In genomic region chr1:171361106-171362103, GRCm38 (mm10) we compare ENCODE assay signal across 8 mouse cellular contexts. TPM values are rescaled to one million over a fixed set of nuclear protein-coding genes. Genes with fewer than 3 reads are reported as not detected.
DNase-seq lines count a peak whose midpoint lies in the region; ATAC-seq and TF ChIP-seq lines count a peak whose summit lies in the region.

No protein-coding gene starts in this region.

- in situ Hi-C loops in ES-E14 (cut with MboI; ENCODE audit: low sequenced_read_pairs in 2 of 2, unreplicated experiment in 2 of 2), result no loop called here

- DNase-seq in ES-E14 (ENCODE audit: low read depth, low spot score), result peak; percentile 78
- DNase-seq in heart, postnatal 36 days, result peak; percentile 68 to 71
- DNase-seq in large intestine, adult 2 months (ENCODE audit: low read depth, low spot score), result peak; percentile 77
- peak; percentile 67 to 79 for DNase-seq in lung, adult 18-20 months
- DNase-seq in thymus, adult 2 months, result peak; percentile 78

- intact Hi-C loops in heart, postnatal 36 days (cut with DNase I), result loop anchor here (1.0 to 2.0 kb wide), 2 partner anchors 49 to 118 kb away; partner anchors contain the start of gene Usf1

- H3K4me3 ChIP-seq in ES-E14 (ENCODE audit: insufficient read depth in 1 of 2, low read depth in 1 of 2, low read length in 2 of 2, poor library complexity in 1 of 2, severe bottlenecking in 1 of 2), result peak overlapping the region; percentile 62 to 74
- peak overlapping the region; percentile 55 for H3K4me3 ChIP-seq in brown adipose tissue, adult 24 weeks (ENCODE audit: insufficient read depth, low read depth, low read length)
- peak overlapping the region; percentile 71 for H3K4me3 ChIP-seq in erythroblast, embryonic 14.5 days (replicated peaks)
- H3K4me3 ChIP-seq in neural tube, embryonic 15.5 days (replicated peaks), result peak overlapping the region; percentile 58
- peak overlapping the region; percentile 55 for H3K4me3 ChIP-seq in thymus, adult 2 months (ENCODE audit: control insufficient read depth, insufficient read depth, low read length)

- H3K9ac ChIP-seq in ES-E14 (ENCODE audit: insufficient read depth, low read depth, low read length, poor library complexity, severe bottlenecking), result peak overlapping the region; percentile 90
- peak overlapping the region; percentile 68 for H3K9ac ChIP-seq in neural tube, embryonic 15.5 days (replicated peaks)

- H3K36me3 ChIP-seq in ES-E14 (ENCODE audit: control insufficient read depth, insufficient read depth, low read length, poor library complexity, severe bottlenecking), result peaks cover 12% of the 10 kb centered on the region
- peaks cover 30% of the 10 kb centered on the region for H3K36me3 ChIP-seq in erythroblast, embryonic 14.5 days (ENCODE audit: control insufficient read depth)
- peaks cover 20% of the 10 kb centered on the region for H3K36me3 ChIP-seq in neural tube, embryonic 15.5 days
- H3K36me3 ChIP-seq in thymus, adult 2 months (ENCODE audit: control insufficient read depth, insufficient read depth, low read length), result peaks cover 8% of the 10 kb centered on the region; the same call in 1 of the 2 replicates

- no peak for TF ChIP-seq CTCF in thymus, adult 2 months (IDR thresholded peaks at IDR 0.05; ENCODE audit: borderline replicate concordance, control insufficient read depth, extremely low read depth, insufficient read depth, low read length, poor library complexity)

- H3K4me2 ChIP-seq in neural tube, embryonic 15.5 days, result peak overlapping the region; percentile 85

- H3K27ac ChIP-seq in ES-E14 (ENCODE audit: insufficient read depth, low read depth, low read length, poor library complexity, severe bottlenecking), result peak overlapping the region; percentile 66; the same call in 1 of the 2 replicates
- no peak overlapping the region for H3K27ac ChIP-seq in brown adipose tissue, adult 24 weeks (replicated peaks; ENCODE audit: low read depth, low read length)
- peak overlapping the region; percentile 87 for H3K27ac ChIP-seq in neural tube, embryonic 15.5 days (replicated peaks)
- H3K27ac ChIP-seq in thymus, adult 2 months (ENCODE audit: control insufficient read depth, insufficient read depth, low read length), result no peak overlapping the region

- TF ChIP-seq POLR2A in thymus, adult 2 months (IDR thresholded peaks at IDR 0.05; ENCODE audit: control insufficient read depth, extremely low read depth, insufficient read depth, low read length, poor library complexity), result no peak

- H3K9me3 ChIP-seq in ES-E14 (ENCODE audit: control insufficient read depth, insufficient read depth, low read depth, low read length), result no peaks in the 10 kb centered on the region
- no peaks in the 10 kb centered on the region for H3K9me3 ChIP-seq in erythroblast, embryonic 14.5 days (ENCODE audit: control insufficient read depth, low read length)
- no peaks in the 10 kb centered on the region for H3K9me3 ChIP-seq in neural tube, embryonic 15.5 days (replicated peaks)

- no peaks in the 10 kb centered on the region for H3K27me3 ChIP-seq in erythroblast, embryonic 14.5 days (ENCODE audit: control insufficient read depth)
- H3K27me3 ChIP-seq in neural tube, embryonic 15.5 days (replicated peaks), result no peaks in the 10 kb centered on the region
- H3K27me3 ChIP-seq in thymus, adult 2 months (ENCODE audit: control insufficient read depth, insufficient read depth, low read length), result no peaks in the 10 kb centered on the region

- peaks cover 0 to 5% of the 10 kb centered on the region in 2 experiments; a peak in 1 of 4 replicates for H3K4me1 ChIP-seq in ES-E14 (ENCODE audit: control insufficient read depth in 2 of 2, insufficient read depth in 2 of 2, low read length in 2 of 2, poor library complexity in 1 of 2)
- H3K4me1 ChIP-seq in brown adipose tissue, adult 24 weeks (ENCODE audit: control insufficient read depth, insufficient read depth, insufficient read length, low read length), result no peaks in the 10 kb centered on the region; the same call in 1 of the 2 replicates
- H3K4me1 ChIP-seq in erythroblast, embryonic 14.5 days (ENCODE audit: control insufficient read depth), result peaks cover 40% of the 10 kb centered on the region
- peaks cover 19% of the 10 kb centered on the region for H3K4me1 ChIP-seq in neural tube, embryonic 15.5 days
- H3K4me1 ChIP-seq in thymus, adult 2 months (replicated peaks; ENCODE audit: control insufficient read depth, insufficient read depth, low read length), result peaks cover 6% of the 10 kb centered on the region

- WGBS in large intestine, adult 2 months, result 34% methylated on average over 16 of the region's 16 CpGs
- WGBS in neural tube, embryonic 15.5 days, result 32% methylated on average over 16 of the region's 16 CpGs
- WGBS in thymus, adult 2 months, result 52% methylated on average over 16 of the region's 16 CpGs

- ATAC-seq in neural tube, embryonic 15.5 days (ENCODE audit: low FRiP score), result peak; percentile 87

TF ChIP-seq in ES-E14, 5 proteins besides CTCF, POLR2A, EP300 and RAD21:
- TF ChIP-seq HCFC1 (IDR thresholded peaks at IDR 0.05; ENCODE audit: borderline replicate concordance, insufficient read depth, low read length) (no peak), ZC3H11A (IDR thresholded peaks at IDR 0.05; ENCODE audit: borderline replicate concordance, low read depth, low read length) (peak; percentile 47; the same call in 1 of the 2 replicates)

RNA-seq across cellular contexts. Expression of gene Klhdc9, which starts 0.8 kb away (rescaled TPM):
- total RNA-seq in ES-E14 (2012; rRNA removed), result 0.85 and 1.1 TPM in 2 replicates
- polyA plus RNA-seq in brown adipose tissue, adult 24 weeks (2012; ENCODE audit: insufficient read depth, insufficient read length, missing spikeins), result not detected in 2 replicates
- 0.14 TPM in 1 of 2 replicates, not detected in the other for polyA plus RNA-seq in erythroblast, embryonic 14.5 days (2012)
- total RNA-seq in heart, postnatal 36 days (2021), result not detected
- polyA plus RNA-seq in large intestine, adult 2 months (2012; rRNA removed), result 0.14 and 0.18 TPM in 2 replicates
- 4.0 and 4.1 TPM in 2 replicates for polyA plus RNA-seq in neural tube, embryonic 15.5 days (2015; fragmentation: Nextera tagmentation; extraction: Ambion mirVana)
- polyA plus RNA-seq in thymus, adult 2 months (2012; rRNA removed), result 0.39 and 0.69 TPM in 2 replicates

RNA-seq across cellular contexts. Expression of gene Nectin4, which starts 8.5 kb away (rescaled TPM):
- total RNA-seq in ES-E14 (2012; rRNA removed), result 1.9 and 3.0 TPM in 2 replicates
- not detected in 2 replicates for polyA plus RNA-seq in brown adipose tissue, adult 24 weeks (2012; ENCODE audit: insufficient read depth, insufficient read length, missing spikeins)
- not detected in 2 replicates for polyA plus RNA-seq in erythroblast, embryonic 14.5 days (2012)
- under 1 TPM; 0.08 to 0.30 TPM for total RNA-seq in heart, postnatal 36 days (2021)
- polyA plus RNA-seq in large intestine, adult 2 months (2012; rRNA removed), result 0.51 and 0.59 TPM in 2 replicates
- polyA plus RNA-seq in neural tube, embryonic 15.5 days (2015; fragmentation: Nextera tagmentation; extraction: Ambion mirVana), result 3.7 and 5.6 TPM in 2 replicates
- 2.7 and 3.5 TPM in 2 replicates for polyA plus RNA-seq in thymus, adult 2 months (2012; rRNA removed)

RNA-seq across cellular contexts. Expression of gene Pfdn2, which starts 15.9 kb away (rescaled TPM):
- 41.1 and 41.6 TPM in 2 replicates for total RNA-seq in ES-E14 (2012; rRNA removed)
- polyA plus RNA-seq in brown adipose tissue, adult 24 weeks (2012; ENCODE audit: insufficient read depth, insufficient read length, missing spikeins), result 73.2 and 83.7 TPM in 2 replicates
- polyA plus RNA-seq in erythroblast, embryonic 14.5 days (2012), result 1.4 and 2.0 TPM in 2 replicates
- 10 to 100 TPM; 79.4 to 95.6 TPM for total RNA-seq in heart, postnatal 36 days (2021)
- 10.3 and 11.7 TPM in 2 replicates for polyA plus RNA-seq in large intestine, adult 2 months (2012; rRNA removed)
- 146 and 162 TPM in 2 replicates for polyA plus RNA-seq in neural tube, embryonic 15.5 days (2015; fragmentation: Nextera tagmentation; extraction: Ambion mirVana)
- polyA plus RNA-seq in thymus, adult 2 months (2012; rRNA removed), result 15.8 and 16.6 TPM in 2 replicates

RNA-seq across cellular contexts. Expression of gene Nit1, which starts 16.0 kb away (rescaled TPM):
- total RNA-seq in ES-E14 (2012; rRNA removed), result 18.1 and 24.4 TPM in 2 replicates
- 41.1 and 62.5 TPM in 2 replicates for polyA plus RNA-seq in brown adipose tissue, adult 24 weeks (2012; ENCODE audit: insufficient read depth, insufficient read length, missing spikeins)
- polyA plus RNA-seq in erythroblast, embryonic 14.5 days (2012), result 0.98 TPM in 2 replicates
- total RNA-seq in heart, postnatal 36 days (2021), result 10 to 100 TPM; 27.7 to 28.4 TPM
- 46.5 and 54.7 TPM in 2 replicates for polyA plus RNA-seq in large intestine, adult 2 months (2012; rRNA removed)
- polyA plus RNA-seq in neural tube, embryonic 15.5 days (2015; fragmentation: Nextera tagmentation; extraction: Ambion mirVana), result 53.0 and 53.1 TPM in 2 replicates
- polyA plus RNA-seq in thymus, adult 2 months (2012; rRNA removed), result 48.8 and 52.2 TPM in 2 replicates

RNA-seq across cellular contexts. Expression of gene Arhgap30, which starts 27.3 kb away (rescaled TPM):
- total RNA-seq in ES-E14 (2012; rRNA removed), result 8.0 and 9.0 TPM in 2 replicates
- 2.1 and 3.0 TPM in 2 replicates for polyA plus RNA-seq in brown adipose tissue, adult 24 weeks (2012; ENCODE audit: insufficient read depth, insufficient read length, missing spikeins)
- 0.06 and 0.07 TPM in 2 replicates for polyA plus RNA-seq in erythroblast, embryonic 14.5 days (2012)
- 1 to 10 TPM; 2.7 to 2.9 TPM for total RNA-seq in heart, postnatal 36 days (2021)
- 7.0 and 10.2 TPM in 2 replicates for polyA plus RNA-seq in large intestine, adult 2 months (2012; rRNA removed)
- 0.88 and 6.0 TPM in 2 replicates for polyA plus RNA-seq in neural tube, embryonic 15.5 days (2015; fragmentation: Nextera tagmentation; extraction: Ambion mirVana)
- 128 and 141 TPM in 2 replicates for polyA plus RNA-seq in thymus, adult 2 months (2012; rRNA removed)

Comparison
In these comparisons a context has a peak if more than half of its experiments do, and no peak if none do; other contexts are left out.
1. H3K27ac ChIP-seq: peak in ES-E14 (single experiment) and neural tube, embryonic 15.5 days (single experiment); none in brown adipose tissue, adult 24 weeks (single experiment) and thymus, adult 2 months (single experiment).
2. Peak in every context shown above with its lines, with median percentiles within 50 percentile points of each other: DNase-seq and H3K4me3 ChIP-seq.